Mouse (Mus musculus) neural tube, embryonic 11.5 days (tissue): ENCODE measurements around the gene Gpat2. TPM values are rescaled to one million over a fixed set of nuclear protein-coding genes. Genes with fewer than 3 reads are reported as not detected.
A peak's percentile ranks its signal among the peaks of the same experiment; 100 is the strongest.

Experiments
- ATAC-seq: fragments of 200-750 bp; cut with Nextera tagmentation; 2 replicates; pipeline ENCODE4 v1.8.0; 2017; ENCODE audit warnings: moderate number of reproducible peaks, mild to moderate bottlenecking, moderate TSS enrichment, moderate library complexity; ENCODE audit not compliant: insufficient read depth, low FRiP score, low TSS enrichment
- DNase-seq: peaks from one replicate; pipeline ENCODE4 v3.0.0-alpha.2; 2015; ENCODE audit warnings: low spot score
- H3K27ac ChIP-seq: fragments of 300-500 bp; sonication (generic); 2 replicates; pipeline ENCODE4 v1.5.1; 2014; ENCODE audit warnings: low read depth, mild to moderate bottlenecking, low read length
- H3K27me3 ChIP-seq: fragments of 300-500 bp; sonication (generic); 2 replicates; pipeline ENCODE4 v1.6.1; 2014; ENCODE audit warnings: mild to moderate bottlenecking, low read length, mixed read lengths; ENCODE audit not compliant: control insufficient read depth, insufficient read depth
- H3K36me3 ChIP-seq: fragments of 300-500 bp; sonication (generic); 2 replicates; pipeline ENCODE4 v1.6.1; 2014; ENCODE audit warnings: mild to moderate bottlenecking, low read length, moderate library complexity, mixed read lengths; ENCODE audit not compliant: control insufficient read depth, insufficient read depth
- H3K4me1 ChIP-seq: fragments of 300-500 bp; sonication (generic); 2 replicates; pipeline ENCODE4 v1.6.1; 2014; ENCODE audit warnings: low read length, mixed read lengths; ENCODE audit not compliant: control insufficient read depth, insufficient read depth
- H3K4me2 ChIP-seq: fragments of 300-500 bp; sonication (generic); 2 replicates; pipeline ENCODE4 v1.6.1; 2014; ENCODE audit warnings: low read depth, mild to moderate bottlenecking, moderate library complexity
- H3K4me3 ChIP-seq: fragments of 300-500 bp; sonication (generic); 2 replicates; pipeline ENCODE4 v1.5.1; 2014; ENCODE audit warnings: low read depth, low read length
- H3K9ac ChIP-seq: fragments of 300-500 bp; sonication (generic); 2 replicates; pipeline ENCODE4 v1.6.1; 2014; ENCODE audit warnings: mild to moderate bottlenecking, low read length
- H3K9me3 ChIP-seq: fragments of 300-500 bp; sonication (generic); 2 replicates; pipeline ENCODE4 v1.6.1; 2016; ENCODE audit warnings: low read length; ENCODE audit not compliant: control insufficient read depth
- WGBS: fragments of 180-500 bp; shearing (Covaris S2); extraction: QIAGEN DNeasy Blood & Tissue Kit; methylation state at CpG from one replicate; pipeline ENCODE4 v1.1.7; 2014; 5-methylcytosine and 5-hydroxymethylcytosine counted together
- polyA plus RNA-seq: library from polyadenylated mRNA; unstranded; fragments of >200 nt; fragmentation: Nextera tagmentation; extraction: Ambion mirVana; gene quantifications from 2 replicates; pipeline ENCODE4 v1.2.1, GENCODE M21; 2014

Gpat2 gene
- polyA plus RNA-seq, 1 experiment from 2014 or later, result not detected

GRCm38 (mm10) chr2:127451748-127452147 lies 26.7 kb downstream of the Gpat2 start:
- no peaks in the 10 kb centered on the region for H3K4me1 ChIP-seq
- ATAC-seq, result no peak
- no peaks in the 10 kb centered on the region for H3K9me3 ChIP-seq
- H3K36me3 ChIP-seq, result no peaks in the 10 kb centered on the region
- no peaks in the 10 kb centered on the region for H3K27me3 ChIP-seq
- H3K9ac ChIP-seq, result no peak overlapping the region
- no peak for DNase-seq
- no peak overlapping the region for H3K27ac ChIP-seq
- no peak overlapping the region for H3K4me2 ChIP-seq
- 43% methylated on average over 6 of the region's 6 CpGs for WGBS
- no peak overlapping the region for H3K4me3 ChIP-seq

GRCm38 (mm10) chr2:127453141-127453540 lies 28.1 kb downstream of the Gpat2 start:
- Histone ChIP-seq H3K4me2 (no peak overlapping the region), H3K9me3 (no peaks in the 10 kb centered on the region), H3K27ac (no peak overlapping the region), H3K27me3 (no peaks in the 10 kb centered on the region), H3K9ac (no peak overlapping the region), H3K36me3 (no peaks in the 10 kb centered on the region), H3K4me3 (no peak overlapping the region), H3K4me1 (no peaks in the 10 kb centered on the region)
- no peak for DNase-seq
- no peak for ATAC-seq
- 79% methylated on average over 9 of the region's 9 CpGs for WGBS

GRCm38 (mm10) chr2:127453764-127454163 lies 28.8 kb downstream of the Gpat2 start:
- Histone ChIP-seq H3K36me3 (no peaks in the 10 kb centered on the region), H3K4me1 (no peaks in the 10 kb centered on the region), H3K27ac (no peak overlapping the region), H3K27me3 (no peaks in the 10 kb centered on the region), H3K4me3 (no peak overlapping the region), H3K9me3 (no peaks in the 10 kb centered on the region), H3K9ac (no peak overlapping the region), H3K4me2 (no peak overlapping the region)
- peak; percentile 77 for DNase-seq
- no peak for ATAC-seq
- 3% methylated on average over 5 of the region's 5 CpGs for WGBS

GRCm38 (mm10) chr2:127459341-127459740 lies 34.3 kb downstream of the Gpat2 start:
- no peaks in the 10 kb centered on the region for H3K4me1 ChIP-seq
- no peaks in the 10 kb centered on the region for H3K36me3 ChIP-seq
- 73% methylated on average over 2 of the region's 2 CpGs for WGBS
- no peak overlapping the region for H3K9ac ChIP-seq
- H3K4me2 ChIP-seq, result no peak overlapping the region
- H3K27ac ChIP-seq, result no peak overlapping the region
- no peaks in the 10 kb centered on the region for H3K27me3 ChIP-seq
- H3K4me3 ChIP-seq, result no peak overlapping the region
- H3K9me3 ChIP-seq, result no peaks in the 10 kb centered on the region
- DNase-seq (no peak), ATAC-seq (no peak)

DNA sequence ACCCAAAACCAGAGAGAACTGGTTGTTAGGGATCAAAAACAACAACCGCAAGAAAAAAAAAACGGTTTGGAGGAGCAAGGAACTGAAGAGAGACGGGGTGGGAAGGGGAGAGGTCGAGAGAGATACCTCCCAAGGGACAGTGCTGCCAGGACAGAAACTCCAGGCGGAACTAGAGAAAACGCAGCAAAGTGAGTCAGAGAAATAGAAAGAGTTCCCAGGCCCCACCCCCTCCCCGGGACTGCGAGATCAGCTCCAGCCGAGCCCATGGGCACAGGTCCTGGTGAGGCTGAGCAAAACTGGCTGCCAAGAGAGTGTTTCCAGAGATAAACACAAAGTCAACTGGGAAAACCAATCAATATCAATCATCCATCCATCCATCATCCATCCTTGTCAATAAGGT lies 36.4 kb downstream of the Gpat2 start:
- no peak overlapping the region for H3K9ac ChIP-seq
- no peaks in the 10 kb centered on the region for H3K27me3 ChIP-seq
- DNase-seq, result no peak
- no peak overlapping the region for H3K4me3 ChIP-seq
- H3K4me1 ChIP-seq, result no peaks in the 10 kb centered on the region
- no peaks in the 10 kb centered on the region for H3K36me3 ChIP-seq
- ATAC-seq, result no peak
- H3K4me2 ChIP-seq, result no peak overlapping the region
- H3K9me3 ChIP-seq, result no peaks in the 10 kb centered on the region
- WGBS, result 56% methylated on average over 9 of the region's 9 CpGs
- no peak overlapping the region for H3K27ac ChIP-seq

GRCm38 (mm10) chr2:127462314-127462713 lies 37.3 kb downstream of the Gpat2 start:
- H3K4me3 ChIP-seq, result no peak overlapping the region
- WGBS, result 11% methylated on average over 8 of the region's 8 CpGs
- DNase-seq (peak; percentile 68), ATAC-seq (0 out of 2 replicates have a peak, but pooled peaks have one; percentile 50)
- H3K4me2 ChIP-seq, result no peak overlapping the region
- H3K4me1 ChIP-seq, result no peaks in the 10 kb centered on the region
- H3K36me3 ChIP-seq, result no peaks in the 10 kb centered on the region
- no peak overlapping the region for H3K27ac ChIP-seq
- H3K9me3 ChIP-seq, result no peaks in the 10 kb centered on the region
- no peaks in the 10 kb centered on the region for H3K27me3 ChIP-seq
- H3K9ac ChIP-seq, result no peak overlapping the region

- WGBS, result 88% methylated on average over 5 of the region's 5 CpGs
- DNase-seq, result no peak
Measured at GRCm38 (mm10) chr2:127470183-127470582, 45.2 kb downstream of the Gpat2 start.

GRCm38 (mm10) chr2:127470661-127471060 lies 45.7 kb downstream of the Gpat2 start:
- H3K4me2 ChIP-seq, result no peak overlapping the region
- ATAC-seq (no peak), DNase-seq (peak; percentile 2)
- no peaks in the 10 kb centered on the region for H3K36me3 ChIP-seq
- H3K4me3 ChIP-seq, result no peak overlapping the region
- no peaks in the 10 kb centered on the region for H3K9me3 ChIP-seq
- H3K27me3 ChIP-seq, result no peaks in the 10 kb centered on the region
- H3K4me1 ChIP-seq, result no peaks in the 10 kb centered on the region
- no peak overlapping the region for H3K27ac ChIP-seq
- 86% methylated on average over 10 of the region's 10 CpGs for WGBS
- H3K9ac ChIP-seq, result no peak overlapping the region

More at GRCm38 (mm10) chr2:127470183-127470582, 45.2 kb downstream of the Gpat2 start:
- no peaks in the 10 kb centered on the region for H3K36me3 ChIP-seq
- no peaks in the 10 kb centered on the region for H3K9me3 ChIP-seq
- H3K4me2 ChIP-seq, result no peak overlapping the region
- no peak overlapping the region for H3K4me3 ChIP-seq
- no peak overlapping the region for H3K27ac ChIP-seq
- no peaks in the 10 kb centered on the region for H3K4me1 ChIP-seq
- H3K27me3 ChIP-seq, result no peaks in the 10 kb centered on the region
- ATAC-seq, result no peak
- H3K9ac ChIP-seq, result no peak overlapping the region

GRCm38 (mm10) chr2:127471281-127471680 lies 46.3 kb downstream of the Gpat2 start:
- 88% methylated on average over 8 of the region's 8 CpGs for WGBS

More at GRCm38 (mm10) chr2:127471281-127471680, 46.3 kb downstream of the Gpat2 start:
- Histone ChIP-seq H3K27ac (no peak overlapping the region), H3K36me3 (no peaks in the 10 kb centered on the region), H3K4me2 (no peak overlapping the region), H3K4me1 (no peaks in the 10 kb centered on the region), H3K27me3 (no peaks in the 10 kb centered on the region), H3K4me3 (no peak overlapping the region), H3K9ac (no peak overlapping the region), H3K9me3 (no peaks in the 10 kb centered on the region)
- ATAC-seq, result no peak
- no peak for DNase-seq
